In the genomic region with DNA sequence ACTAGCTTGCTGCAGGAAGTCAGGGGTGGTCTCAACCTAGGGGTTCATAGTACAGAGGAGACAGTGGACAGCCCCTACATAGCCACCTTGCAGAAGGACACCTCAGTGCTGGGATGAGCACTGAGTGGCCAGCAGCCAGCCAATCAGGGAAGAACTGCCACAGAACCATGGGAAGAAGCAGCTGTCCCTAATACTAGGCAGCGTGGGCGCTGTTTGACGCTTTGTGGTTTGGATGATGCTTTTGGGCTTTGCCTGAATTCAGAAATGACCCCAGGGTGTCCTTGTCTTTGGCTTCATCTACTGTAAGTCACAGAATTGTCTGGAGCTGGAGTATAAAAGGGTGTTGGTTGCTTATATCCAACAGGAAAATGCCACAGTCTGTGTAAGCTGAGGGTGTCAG, we compare ENCODE assay signal across 17 mouse cellular contexts.
"Had no signal": no experiment of that assay in that cellular context is flagged by ENCODE, and none has a peak within 500 bp of the region (broad histone marks: within the 10 kb centered on the region; RNA-seq: fewer than 3 reads in every experiment).

No protein-coding gene starts in this region.

- H3K4me3 ChIP-seq: midbrain, embryonic 10.5 days; midbrain, embryonic 12.5 days; neural tube, embryonic 12.5 days; stomach, embryonic 15.5 days had no signal

- H3K36me3 ChIP-seq: midbrain, embryonic 10.5 days; midbrain, embryonic 12.5 days; neural tube, embryonic 12.5 days; stomach, embryonic 15.5 days had no signal

- DNase-seq: lung, adult 18-20 months; lung, embryonic 14.5 days; lung, postnatal 10 days; lung, postnatal 4 days; midbrain, embryonic 14.5 days; retina, postnatal 1 day; right cerebral cortex, adult 18-20 months; right cerebral cortex, postnatal 25 days; spleen, adult 18-20 months; thymus, postnatal 14 days; thymus, postnatal 36 days had no signal

- H3K4me2 ChIP-seq: lung, embryonic 14.5 days; midbrain, embryonic 12.5 days; neural tube, embryonic 12.5 days; stomach, embryonic 15.5 days had no signal

- H3K27ac ChIP-seq: liver, embryonic 14.5 days; midbrain, embryonic 10.5 days; midbrain, embryonic 12.5 days; neural tube, embryonic 12.5 days; stomach, embryonic 15.5 days; stomach, postnatal 0 days had no signal

- H3K27me3 ChIP-seq: midbrain, embryonic 12.5 days; neural tube, embryonic 12.5 days; stomach, embryonic 15.5 days had no signal
